Mouse (Mus musculus) heart, postnatal 0 days (tissue): Measurements from ENCODE around the gene Btg2.

ENCODE experiments used
- CTCF ChIP-seq: IDR thresholded peaks from 2 replicates; pipeline ENCODE4 v1.5.1; 2016; ENCODE audit warnings: antibody characterized with exemption, control low read depth, low read depth
- EP300 ChIP-seq: IDR thresholded peaks from 2 replicates; pipeline ENCODE4 v1.6.1; 2016; ENCODE audit warnings: antibody characterized with exemption, low read depth

GRCm38 (mm10) chr1:134063086-134063772 is 15.7 kb downstream of the Btg2 start:
- no peak for TF ChIP-seq CTCF
- no peak for TF ChIP-seq EP300
